Mouse (Mus musculus) forebrain, embryonic 16.5 days (tissue): ENCODE results near the gene Ran. TPM values are rescaled to one million over a fixed set of nuclear protein-coding genes. Genes with fewer than 3 reads are reported as not detected.

Experiments
- ATAC-seq: fragments of 200-750 bp; cut with Nextera tagmentation; 2 replicates; pipeline ENCODE4 v1.8.0; 2017; ENCODE audit warnings: mild to moderate bottlenecking, moderate library complexity
- H3K27ac ChIP-seq: fragments of 300-500 bp; sonication (generic); 2 replicates; pipeline ENCODE4 v1.5.1; 2014; ENCODE audit warnings: low read length, control low read depth
- H3K27me3 ChIP-seq: fragments of 300-500 bp; sonication (generic); replicated peaks from 2 replicates; pipeline ENCODE4 v1.6.1; 2014; ENCODE audit warnings: low read length; ENCODE audit not compliant: control insufficient read depth, insufficient read depth
- H3K36me3 ChIP-seq: fragments of 300-500 bp; sonication (generic); 2 replicates; pipeline ENCODE4 v1.6.1; 2014; ENCODE audit not compliant: control insufficient read depth, insufficient read depth
- H3K4me1 ChIP-seq: fragments of 300-500 bp; sonication (generic); replicated peaks from 2 replicates; pipeline ENCODE4 v1.6.1; 2014; ENCODE audit warnings: low read length; ENCODE audit not compliant: control insufficient read depth, insufficient read depth
- H3K4me2 ChIP-seq: fragments of 300-500 bp; sonication (generic); 2 replicates; pipeline ENCODE4 v1.6.1; 2014; ENCODE audit warnings: mild to moderate bottlenecking, low read length, control low read depth
- H3K4me3 ChIP-seq: fragments of 300-500 bp; sonication (generic); replicated peaks from 2 replicates; pipeline ENCODE4 v1.5.1; 2014; ENCODE audit warnings: mild to moderate bottlenecking, low read length, control low read depth
- H3K9ac ChIP-seq: fragments of 300-500 bp; sonication (generic); replicated peaks from 2 replicates; pipeline ENCODE4 v1.6.1; 2014; ENCODE audit warnings: low read depth, low read length, control low read depth
- H3K9me3 ChIP-seq: fragments of 300-500 bp; sonication (generic); 2 replicates; pipeline ENCODE4 v1.6.1; 2016; ENCODE audit warnings: low read length; ENCODE audit not compliant: control insufficient read depth
- WGBS: fragments of 180-500 bp; shearing (Covaris S2); extraction: QIAGEN DNeasy Blood & Tissue Kit; methylation state at CpG from one replicate; pipeline ENCODE4 v1.1.7; 2014; 5-methylcytosine and 5-hydroxymethylcytosine counted together
- polyA plus RNA-seq: library from polyadenylated mRNA; unstranded; fragments of >200 nt; fragmentation: Nextera tagmentation; extraction: Ambion mirVana; gene quantifications from 2 replicates; pipeline ENCODE4 v1.2.1, GENCODE M21; 2015

Gene Ran
- polyA plus RNA-seq, 1 experiment from 2014 or later, result 436 TPM

DNA sequence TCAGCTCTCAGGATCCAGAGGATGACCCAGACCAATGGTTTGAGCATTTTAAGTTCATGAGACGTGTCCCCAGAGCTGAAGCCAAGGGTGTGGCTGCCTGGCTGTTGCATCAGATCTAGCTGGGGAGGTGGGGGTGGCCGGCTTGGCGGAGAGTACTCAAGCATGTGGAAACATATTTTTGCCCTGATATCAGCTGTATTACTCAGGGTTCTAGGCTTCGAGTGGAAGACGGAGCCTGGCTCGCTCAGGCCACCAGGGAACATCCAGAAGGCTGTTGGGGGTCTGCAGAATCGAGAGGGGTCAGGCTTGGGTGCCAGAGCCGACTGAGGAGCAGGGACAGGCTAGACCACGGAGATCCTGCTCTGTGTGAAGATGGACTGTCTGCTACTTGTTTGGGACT is 46.1 kb downstream of the Ran start:
- Histone ChIP-seq H3K4me1 (peaks cover 11% of the 10 kb centered on the region), H3K9me3 (no peaks in the 10 kb centered on the region), H3K36me3 (no peaks in the 10 kb centered on the region), H3K4me3 (no peak overlapping the region), H3K27ac (no peak overlapping the region), H3K27me3 (no peaks in the 10 kb centered on the region), H3K4me2 (no peak overlapping the region), H3K9ac (no peak overlapping the region)
- whole genome bisulfite sequencing, result 86% methylated on average over 9 of the region's 9 CpGs
- no peak for ATAC-seq

DNA sequence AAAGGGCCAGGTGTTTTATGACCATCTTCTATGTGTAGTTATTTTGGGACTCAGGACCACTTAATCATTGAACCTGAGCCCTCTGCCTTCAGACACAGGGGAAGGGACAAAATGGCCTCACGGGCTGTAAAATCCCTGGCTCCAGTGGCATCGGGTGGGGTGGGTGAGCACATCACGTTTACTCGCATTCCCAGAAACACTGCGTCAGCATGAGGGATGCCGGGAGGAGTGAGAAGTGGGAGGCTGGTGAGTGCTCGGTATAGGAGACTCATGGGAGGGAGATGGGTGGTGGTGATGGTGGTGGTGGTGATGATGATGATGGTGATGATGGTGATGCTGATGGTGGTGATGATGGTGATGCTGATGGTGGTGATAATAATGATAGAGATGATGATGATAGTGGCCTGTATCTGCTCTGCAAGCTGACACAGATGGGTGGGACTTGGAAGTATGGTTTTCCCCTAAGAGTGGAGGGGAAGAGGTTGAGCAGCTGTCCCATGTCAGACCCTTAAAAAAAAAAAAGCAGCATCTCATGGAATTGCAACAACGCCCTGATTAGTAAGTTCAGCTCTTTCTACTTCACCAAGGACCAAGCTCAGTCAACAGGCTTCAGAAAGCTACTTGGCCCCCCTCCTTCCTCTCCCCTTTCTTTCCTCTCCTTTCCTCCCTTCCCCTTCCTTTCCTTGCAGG is 46.8 kb downstream of the Ran start:
- Histone ChIP-seq H3K36me3 (no peaks in the 10 kb centered on the region), H3K4me2 (no peak overlapping the region), H3K9me3 (no peaks in the 10 kb centered on the region), H3K4me3 (no peak overlapping the region), H3K27me3 (no peaks in the 10 kb centered on the region), H3K9ac (no peak overlapping the region), H3K27ac (no peak overlapping the region), H3K4me1 (peaks cover 18% of the 10 kb centered on the region)
- ATAC-seq, result no peak
- WGBS, result 88% methylated on average over 8 of the region's 8 CpGs

DNA sequence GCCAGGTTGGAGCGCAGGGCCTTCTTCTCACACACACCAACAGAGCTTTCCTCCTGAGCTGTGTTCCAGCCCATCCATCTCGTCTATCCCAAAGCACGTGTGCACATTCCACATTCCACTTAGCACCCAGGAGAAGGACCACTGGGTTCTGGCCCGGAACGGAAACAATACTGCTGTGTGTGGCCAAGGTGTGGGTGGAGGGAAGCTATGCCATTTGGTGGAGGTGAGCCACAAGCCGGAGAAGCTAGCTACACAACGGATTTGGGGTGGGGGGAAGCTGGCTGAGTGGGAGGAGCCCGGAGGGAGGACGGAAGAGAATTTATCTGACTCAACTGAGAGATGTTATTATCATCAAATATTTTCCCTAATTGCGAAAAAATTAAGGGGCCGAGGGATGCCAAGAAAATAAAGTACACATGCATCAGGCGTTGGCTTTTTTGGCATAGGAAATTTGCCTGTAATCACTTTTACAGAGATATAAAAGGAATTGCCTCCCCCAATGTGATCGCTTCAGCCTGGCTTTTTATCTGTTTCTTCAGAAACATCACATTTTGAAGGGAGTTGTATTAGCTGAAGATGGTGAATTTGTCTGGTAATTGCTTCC is 47.5 kb downstream of the Ran start:
- H3K4me1 ChIP-seq, result peaks cover 21% of the 10 kb centered on the region
- H3K36me3 ChIP-seq, result no peaks in the 10 kb centered on the region
- H3K9me3 ChIP-seq, result no peaks in the 10 kb centered on the region
- no peak overlapping the region for H3K4me2 ChIP-seq
- no peak overlapping the region for H3K27ac ChIP-seq
- ATAC-seq, result no peak
- no peak overlapping the region for H3K9ac ChIP-seq
- WGBS, result 77% methylated on average over 13 of the region's 13 CpGs
- H3K4me3 ChIP-seq, result no peak overlapping the region
- H3K27me3 ChIP-seq, result no peaks in the 10 kb centered on the region

DNA sequence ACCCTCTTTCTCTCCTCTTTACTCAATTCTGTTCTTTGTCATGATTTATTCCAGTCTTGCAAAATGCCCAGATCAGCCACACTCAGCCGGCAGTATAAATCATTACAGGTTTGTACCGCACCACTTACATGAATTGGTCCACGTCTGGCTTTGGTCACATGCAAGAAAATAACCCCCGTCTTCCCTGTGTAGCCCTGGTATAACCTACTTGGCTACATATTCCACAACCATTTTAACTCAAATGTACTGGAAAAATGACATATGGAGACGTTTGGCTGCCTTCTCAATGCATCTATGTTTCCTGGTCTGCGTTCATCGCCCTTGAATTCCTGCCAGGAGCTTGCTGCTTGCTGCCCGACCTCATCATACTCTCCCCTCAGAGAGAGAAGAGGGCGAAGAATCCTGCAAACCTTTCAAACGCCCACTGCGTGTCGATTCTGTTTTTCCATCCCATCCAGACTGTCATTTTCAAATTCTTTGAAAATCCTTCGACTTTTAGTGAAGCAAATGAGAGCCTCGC is 52.0 kb downstream of the Ran start:
- WGBS, result 38% methylated on average over 14 of the region's 14 CpGs
- no peak overlapping the region for H3K4me3 ChIP-seq
- peak overlapping the region; percentile 78 for H3K27ac ChIP-seq
- no peaks in the 10 kb centered on the region for H3K36me3 ChIP-seq
- no peaks in the 10 kb centered on the region for H3K27me3 ChIP-seq
- peaks cover 22% of the 10 kb centered on the region for H3K4me1 ChIP-seq
- H3K9ac ChIP-seq, result no peak overlapping the region
- no peaks in the 10 kb centered on the region for H3K9me3 ChIP-seq
- peak; percentile 38; the same call in 1 of the 2 replicates for ATAC-seq
- H3K4me2 ChIP-seq, result 0 out of 2 replicates have a peak overlapping the region, but pooled peaks have one; percentile 12

- 59% methylated on average over 6 of the region's 6 CpGs for WGBS
- H3K9ac ChIP-seq, result no peak overlapping the region
- ATAC-seq, result no peak
Observed at GRCm38 (mm10) chr5:129073404-129073803, 53.5 kb downstream of the Ran start.

More at GRCm38 (mm10) chr5:129073404-129073803, 53.5 kb downstream of the Ran start:
- H3K27me3 ChIP-seq, result no peaks in the 10 kb centered on the region
- no peak overlapping the region for H3K4me2 ChIP-seq
- H3K4me1 ChIP-seq, result peaks cover 22% of the 10 kb centered on the region
- no peak overlapping the region for H3K4me3 ChIP-seq
- H3K36me3 ChIP-seq, result no peaks in the 10 kb centered on the region
- no peaks in the 10 kb centered on the region for H3K9me3 ChIP-seq
- no peak overlapping the region for H3K27ac ChIP-seq

Other genes with a start within 250 kb of the Ran start
- 3.0 and 4.1 TPM in 2 replicates for gene Rimbp2, start 66.6 kb upstream of the Ran start, polyA plus RNA-seq
- 15.3 and 18.0 TPM in 2 replicates for gene Stx2, start 11.5 kb upstream of the Ran start, polyA plus RNA-seq
- gene Adgrd1, start 76.7 kb downstream of the Ran start, polyA plus RNA-seq, result 0.22 and 0.37 TPM in 2 replicates